Mouse (Mus musculus) limb, embryonic 13.5 days (tissue): Measurements from ENCODE around the gene Lamtor1. TPM values are rescaled to one million over a fixed set of nuclear protein-coding genes. Genes with fewer than 3 reads are reported as not detected.
"Not testable (repeated sequence)": the region's sequence is repeated elsewhere in the genome, so short reads cannot be mapped to it uniquely, and the experiment has no call there.

Experiments
- ATAC-seq: fragments of 200-750 bp; cut with Nextera tagmentation; 2 replicates; pipeline ENCODE4 v1.8.0; 2017; ENCODE audit warnings: low read depth, moderate number of reproducible peaks, moderate TSS enrichment; ENCODE audit not compliant: low FRiP score
- H3K27ac ChIP-seq: fragments of 300-500 bp; sonication (generic); 2 replicates; pipeline ENCODE4 v1.5.1; 2015; ENCODE audit warnings: inconsistent platforms, mild to moderate bottlenecking, moderate library complexity
- H3K27me3 ChIP-seq: fragments of 300-500 bp; sonication (generic); 2 replicates; pipeline ENCODE4 v1.6.1; 2015; ENCODE audit warnings: mild to moderate bottlenecking, inconsistent platforms
- H3K36me3 ChIP-seq: fragments of 300-500 bp; sonication (generic); 2 replicates; pipeline ENCODE4 v1.6.1; 2015; ENCODE audit warnings: inconsistent platforms, mild to moderate bottlenecking, moderate library complexity
- H3K4me1 ChIP-seq: fragments of 300-500 bp; sonication (generic); 2 replicates; pipeline ENCODE4 v1.6.1; 2015; ENCODE audit warnings: inconsistent platforms
- H3K4me2 ChIP-seq: fragments of 300-500 bp; sonication (generic); replicated peaks from 2 replicates; pipeline ENCODE4 v1.6.1; 2015; ENCODE audit warnings: inconsistent platforms, mild to moderate bottlenecking, moderate library complexity
- H3K4me3 ChIP-seq: fragments of 300-500 bp; sonication (generic); 2 replicates; pipeline ENCODE4 v1.5.1; 2015; ENCODE audit warnings: moderate library complexity, mild to moderate bottlenecking, inconsistent platforms
- H3K9ac ChIP-seq: fragments of 300-500 bp; sonication (generic); 2 replicates; pipeline ENCODE4 v1.6.1; 2015; ENCODE audit warnings: mild to moderate bottlenecking, inconsistent platforms
- H3K9me3 ChIP-seq: fragments of 300-500 bp; sonication (generic); 2 replicates; pipeline ENCODE4 v1.6.1; 2016; ENCODE audit warnings: inconsistent platforms
- WGBS: fragments of 180-500 bp; shearing (Covaris S2); methylation state at CpG from one replicate; pipeline ENCODE4 v1.1.7; 2015; 5-methylcytosine and 5-hydroxymethylcytosine counted together
- polyA plus RNA-seq: library from polyadenylated mRNA; unstranded; fragments of >200 nt; fragmentation: Nextera tagmentation; extraction: Ambion mirVana; gene quantifications from 2 replicates; pipeline ENCODE4 v1.2.1, GENCODE M21; 2015

The Lamtor1 gene
- polyA plus RNA-seq, 1 experiment from 2014 or later: 162 TPM

- Histone ChIP-seq H3K9ac (peak overlapping the region; percentile 88), H3K4me1 (peaks cover 16% of the 10 kb centered on the region), H3K4me2 (peak overlapping the region; percentile 82), H3K9me3 (no peaks in the 10 kb centered on the region), H3K27me3 (no peaks in the 10 kb centered on the region), H3K27ac (no peak overlapping the region), H3K4me3 (peak overlapping the region; percentile 81), H3K36me3 (peaks cover 34% of the 10 kb centered on the region)
- WGBS: 66% methylated on average over 8 of the region's 8 CpGs
- no peak for ATAC-seq
Observed at GRCm38 (mm10) chr7:101906696-101907095, 992 bp downstream of the Lamtor1 start.

- peak overlapping the region; percentile 27; the same call in 1 of the 2 replicates for H3K9ac ChIP-seq
- ATAC-seq: no peak
- WGBS: 80% methylated on average over 4 of the region's 4 CpGs
- no peaks in the 10 kb centered on the region for H3K9me3 ChIP-seq
- H3K27ac ChIP-seq: no peak overlapping the region
- peaks cover 16% of the 10 kb centered on the region for H3K4me1 ChIP-seq
- no peak overlapping the region for H3K4me2 ChIP-seq
- H3K27me3 ChIP-seq: no peaks in the 10 kb centered on the region
- H3K4me3 ChIP-seq: no peak overlapping the region
- peaks cover 41% of the 10 kb centered on the region for H3K36me3 ChIP-seq
Observed at GRCm38 (mm10) chr7:101908367-101908766, 2.7 kb downstream of the Lamtor1 start.

GRCm38 (mm10) chr7:101910138-101910537, 4.4 kb downstream of the Lamtor1 start:
- Histone ChIP-seq H3K9me3 (no peaks in the 10 kb centered on the region), H3K36me3 (peaks cover 59% of the 10 kb centered on the region), H3K9ac (no peak overlapping the region)

GRCm38 (mm10) chr7:101911982-101912381, 6.3 kb downstream of the Lamtor1 start:
- Histone ChIP-seq H3K9me3 (no peaks in the 10 kb centered on the region), H3K36me3 (peaks cover 62% of the 10 kb centered on the region), H3K27me3 (no peaks in the 10 kb centered on the region), H3K4me1 (peaks cover 4% of the 10 kb centered on the region), H3K27ac (no peak overlapping the region), H3K4me3 (no peak overlapping the region), H3K9ac (no peak overlapping the region), H3K4me2 (no peak overlapping the region)
- no peak for ATAC-seq
- 69% methylated on average over 3 of the region's 3 CpGs for WGBS

More at GRCm38 (mm10) chr7:101910138-101910537, 4.4 kb downstream of the Lamtor1 start:
- ATAC-seq: no peak
- H3K27me3 ChIP-seq: no peaks in the 10 kb centered on the region
- no peak overlapping the region for H3K27ac ChIP-seq
- no peak overlapping the region for H3K4me3 ChIP-seq
- 84% methylated on average over 4 of the region's 4 CpGs for WGBS
- H3K4me1 ChIP-seq: peaks cover 14% of the 10 kb centered on the region
- H3K4me2 ChIP-seq: no peak overlapping the region

GRCm38 (mm10) chr7:101918071-101918470, 12.4 kb downstream of the Lamtor1 start:
- ATAC-seq: peak; percentile 76; the same call in 1 of the 2 replicates
- Histone ChIP-seq H3K9ac (no peak overlapping the region), H3K4me1 (no peaks in the 10 kb centered on the region), H3K4me3 (no peak overlapping the region), H3K27me3 (no peaks in the 10 kb centered on the region), H3K4me2 (no peak overlapping the region), H3K36me3 (peaks cover 23% of the 10 kb centered on the region), H3K9me3 (no peaks in the 10 kb centered on the region), H3K27ac (no peak overlapping the region)
- 23% methylated on average over 1 of the region's 1 CpGs for WGBS

DNA sequence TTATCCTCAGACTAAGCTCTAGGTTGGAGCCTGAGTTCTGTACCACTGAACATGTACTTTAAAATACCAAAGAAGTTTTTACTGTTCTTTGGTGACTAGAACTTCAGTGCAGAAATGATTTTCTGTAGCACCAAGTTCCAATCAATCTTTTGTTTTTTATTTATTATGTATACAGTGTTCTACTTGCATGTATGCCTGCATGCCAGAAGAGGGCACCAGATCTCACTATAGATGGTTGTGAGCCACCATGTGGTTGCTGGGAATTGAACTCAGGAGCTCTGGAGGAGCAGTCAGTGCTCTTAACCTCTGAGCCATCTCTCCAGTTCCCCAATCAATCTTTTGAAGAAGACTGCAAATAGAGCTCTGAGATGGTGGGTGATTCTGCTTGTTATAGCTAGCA, 20.2 kb downstream of the Lamtor1 start:
- not testable (repeated sequence) for H3K4me2 ChIP-seq, H3K9ac ChIP-seq, H3K4me3 ChIP-seq, H3K9me3 ChIP-seq, H3K27ac ChIP-seq, ATAC-seq, H3K27me3 ChIP-seq, H3K4me1 ChIP-seq, H3K36me3 ChIP-seq

- no peak overlapping the region for H3K4me3 ChIP-seq
- no peak overlapping the region for H3K9ac ChIP-seq
- no peak overlapping the region for H3K27ac ChIP-seq
- no peaks in the 10 kb centered on the region for H3K27me3 ChIP-seq
- no peaks in the 10 kb centered on the region for H3K36me3 ChIP-seq
- no peaks in the 10 kb centered on the region for H3K9me3 ChIP-seq
- H3K4me1 ChIP-seq: peaks cover 7% of the 10 kb centered on the region
- H3K4me2 ChIP-seq: no peak overlapping the region
- ATAC-seq: no peak
- WGBS: 87% methylated on average over 3 of the region's 3 CpGs
Observed at GRCm38 (mm10) chr7:101928093-101928492, 22.4 kb downstream of the Lamtor1 start.

GRCm38 (mm10) chr7:101932551-101932950, 26.8 kb downstream of the Lamtor1 start:
- H3K9me3 ChIP-seq: no peaks in the 10 kb centered on the region
- H3K4me3 ChIP-seq: peak overlapping the region; percentile 77
- H3K27ac ChIP-seq: no peak overlapping the region
- H3K36me3 ChIP-seq: 0 out of 2 replicates have a peak, but pooled peaks cover 2% of the 10 kb centered on the region
- peaks cover 22% of the 10 kb centered on the region for H3K4me1 ChIP-seq
- H3K27me3 ChIP-seq: no peaks in the 10 kb centered on the region
- peak overlapping the region; percentile 75 for H3K4me2 ChIP-seq
- peak overlapping the region; percentile 8; the same call in 1 of the 2 replicates for H3K9ac ChIP-seq
- WGBS: 84% methylated on average over 1 of the region's 1 CpGs
- no peak for ATAC-seq

- Histone ChIP-seq H3K9ac (peak overlapping the region; percentile 81), H3K9me3 (no peaks in the 10 kb centered on the region), H3K4me3 (peak overlapping the region; percentile 77), H3K36me3 (0 out of 2 replicates have a peak, but pooled peaks cover 4% of the 10 kb centered on the region), H3K27ac (peak overlapping the region; percentile 56), H3K4me2 (peak overlapping the region; percentile 75), H3K27me3 (no peaks in the 10 kb centered on the region), H3K4me1 (peaks cover 22% of the 10 kb centered on the region)
- ATAC-seq: peak; percentile 9; the same call in 1 of the 2 replicates
- 6% methylated on average over 15 of the region's 15 CpGs for WGBS
Observed at GRCm38 (mm10) chr7:101933300-101933699, 27.6 kb downstream of the Lamtor1 start.

GRCm38 (mm10) chr7:101933751-101934240, 28.1 kb downstream of the Lamtor1 start, which contains the start of the genes Lrrc51 and Numa1:
Lrrc51 (minus strand) TSS chr7:101933895.
Numa1 (plus strand) TSS chr7:101934111.
- WGBS: under 1% methylated on average over 40 of the region's 40 CpGs

DNA sequence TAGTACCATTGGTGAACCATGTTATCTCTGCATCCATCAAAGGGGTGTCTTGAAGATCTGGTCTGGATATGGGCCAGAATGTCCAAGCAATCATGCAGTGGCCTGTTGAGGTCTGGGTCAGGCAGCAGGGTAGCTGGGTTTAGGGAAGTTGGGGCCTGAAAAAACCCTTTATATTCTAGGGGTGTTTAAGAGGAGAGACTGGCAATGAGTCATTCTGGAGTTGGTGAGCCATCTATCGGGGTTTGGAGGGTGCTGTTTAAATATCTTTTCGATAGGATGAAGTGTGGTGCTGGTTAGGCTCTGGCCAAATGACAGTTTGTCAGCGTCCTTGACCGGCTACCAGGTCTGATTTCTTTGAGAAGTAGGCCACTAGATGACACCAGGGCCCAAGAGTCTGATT, 30.3 kb downstream of the Lamtor1 start:
- Histone ChIP-seq H3K9ac (peak overlapping the region; percentile 31; the same call in 1 of the 2 replicates), H3K4me2 (no peak overlapping the region), H3K4me1 (peaks cover 22% of the 10 kb centered on the region), H3K36me3 (peaks cover 10% of the 10 kb centered on the region; the same call in 1 of the 2 replicates), H3K27me3 (no peaks in the 10 kb centered on the region), H3K4me3 (no peak overlapping the region), H3K27ac (no peak overlapping the region), H3K9me3 (no peaks in the 10 kb centered on the region)
- 98% methylated on average over 4 of the region's 4 CpGs for WGBS
- ATAC-seq: no peak

More at GRCm38 (mm10) chr7:101933751-101934240, 28.1 kb downstream of the Lamtor1 start, which contains the start of the genes Lrrc51 and Numa1:
- H3K4me2 ChIP-seq: peak within 1 kb of the TSS; percentile 75
- no peaks in the 10 kb centered on the region for H3K27me3 ChIP-seq
- peak within 1 kb of the TSS; percentile 81 for H3K9ac ChIP-seq
- ATAC-seq: peak; percentile 99
- peak within 1 kb of the TSS; percentile 77 for H3K27ac ChIP-seq
- peaks cover 22% of the 10 kb centered on the region for H3K4me1 ChIP-seq
- H3K4me3 ChIP-seq: peak within 1 kb of the TSS; percentile 77
- H3K9me3 ChIP-seq: no peaks in the 10 kb centered on the region
- H3K36me3 ChIP-seq: 0 out of 2 replicates have a peak, but pooled peaks cover 4% of the 10 kb centered on the region

DNA sequence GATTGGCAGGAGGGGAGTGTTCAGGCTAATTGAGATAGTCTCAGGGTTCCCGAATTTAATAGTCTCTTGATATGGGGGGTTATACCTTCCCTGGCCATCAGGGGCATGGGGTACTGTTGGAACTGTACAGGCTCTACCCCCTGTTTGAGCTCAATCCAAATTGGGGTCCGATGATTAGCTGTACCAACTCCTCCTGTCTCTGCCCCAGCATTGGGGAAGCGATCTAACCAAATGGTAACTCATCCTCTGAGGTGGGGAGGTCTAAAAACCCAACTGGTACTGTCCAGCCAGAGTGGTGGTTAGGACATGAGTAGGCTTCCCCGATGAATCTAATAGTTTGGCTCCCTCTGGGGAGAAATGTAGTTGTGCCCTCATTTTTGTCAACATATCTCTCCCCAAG, 31.3 kb downstream of the Lamtor1 start:
- no peak overlapping the region for H3K4me3 ChIP-seq
- ATAC-seq: no peak

More for the DNA sequence above, 31.3 kb downstream of the Lamtor1 start:
- no peak overlapping the region for H3K4me2 ChIP-seq
- 95% methylated on average over 4 of the region's 4 CpGs for WGBS
- no peaks in the 10 kb centered on the region for H3K9me3 ChIP-seq
- H3K36me3 ChIP-seq: peaks cover 10% of the 10 kb centered on the region; the same call in 1 of the 2 replicates
- no peaks in the 10 kb centered on the region for H3K27me3 ChIP-seq
- H3K4me1 ChIP-seq: peaks cover 22% of the 10 kb centered on the region
- H3K27ac ChIP-seq: no peak overlapping the region
- no peak overlapping the region for H3K9ac ChIP-seq
